Mouse (Mus musculus): ENCODE data around the gene Spata5. TPM values are rescaled to one million over a fixed set of nuclear protein-coding genes. Genes with fewer than 3 reads are reported as not detected.

Gene Spata5
- total RNA-seq (2017) = 105 to 136 TPM (median 120 TPM) in 3 replicates

- peak; percentile 80 for ATAC-seq (replicated peaks; ENCODE audit: insufficient number of reproducible peaks, low FRiP score, low TSS enrichment, poor library complexity, severe bottlenecking)
Measured at GRCm38 (mm10) chr3:37419458-37419991, at the start of gene Spata5. Gene Spata5 (plus strand): TSS chr3:37419896.

DNA sequence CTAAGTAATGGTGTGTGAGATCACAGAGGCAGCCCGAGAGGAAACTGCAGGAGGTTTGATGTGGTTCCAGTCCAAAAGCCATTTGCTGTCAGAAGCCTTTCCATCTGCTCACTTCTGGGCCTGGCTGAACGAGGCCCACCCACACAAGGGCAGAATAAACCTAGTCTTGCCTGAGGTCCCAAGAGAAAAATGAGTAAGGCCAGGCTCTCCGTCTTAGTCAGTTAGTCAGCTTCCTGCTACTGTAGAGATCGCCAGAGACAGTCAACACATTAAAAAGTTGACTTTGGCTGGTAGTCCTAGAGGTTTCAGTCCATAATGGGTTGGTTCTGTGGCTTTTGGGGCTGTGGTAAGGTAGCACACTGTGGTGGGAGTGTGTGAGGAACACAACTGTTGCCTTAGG lies 49.3 kb upstream of the Spata5 start:
- ATAC-seq (replicated peaks; ENCODE audit: insufficient number of reproducible peaks, low FRiP score, low TSS enrichment, poor library complexity, severe bottlenecking) = no peak

GRCm38 (mm10) chr3:37373712-37374111 lies 46.0 kb upstream of the Spata5 start:
- ATAC-seq (replicated peaks; ENCODE audit: insufficient number of reproducible peaks, low FRiP score, low TSS enrichment, poor library complexity, severe bottlenecking) = no peak

GRCm38 (mm10) chr3:37377926-37378325 lies 41.8 kb upstream of the Spata5 start:
- ATAC-seq (replicated peaks; ENCODE audit: insufficient number of reproducible peaks, low FRiP score, low TSS enrichment, poor library complexity, severe bottlenecking) = no peak

GRCm38 (mm10) chr3:37378412-37378811 lies 41.3 kb upstream of the Spata5 start:
- no peak for ATAC-seq (replicated peaks; ENCODE audit: insufficient number of reproducible peaks, low FRiP score, low TSS enrichment, poor library complexity, severe bottlenecking)

DNA sequence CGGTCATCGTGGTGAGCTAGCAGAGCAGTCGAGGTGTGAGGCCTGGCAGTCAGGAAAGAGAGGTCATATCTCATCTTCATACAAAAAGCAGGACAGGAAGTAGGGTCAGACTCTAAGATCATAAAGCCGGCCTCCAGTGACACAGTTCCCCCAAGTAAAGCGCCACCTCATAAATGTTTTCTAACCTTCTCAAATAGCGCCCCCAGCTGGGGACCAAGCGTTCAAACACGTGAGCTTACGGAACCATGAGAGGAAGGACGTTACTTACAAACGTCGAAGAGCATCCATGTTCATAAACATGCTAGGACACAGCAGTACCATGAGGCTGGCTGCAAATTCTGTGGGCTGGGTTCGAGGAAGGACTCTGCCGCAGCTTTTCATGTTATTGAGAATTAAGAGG lies 40.5 kb upstream of the Spata5 start:
- no peak for ATAC-seq (replicated peaks; ENCODE audit: insufficient number of reproducible peaks, low FRiP score, low TSS enrichment, poor library complexity, severe bottlenecking)

GRCm38 (mm10) chr3:37379930-37380881 lies 39.5 kb upstream of the Spata5 start:
- no peak for ATAC-seq (replicated peaks; ENCODE audit: insufficient number of reproducible peaks, low FRiP score, low TSS enrichment, poor library complexity, severe bottlenecking)

- no peak for ATAC-seq (replicated peaks; ENCODE audit: insufficient number of reproducible peaks, low FRiP score, low TSS enrichment, poor library complexity, severe bottlenecking)
Measured at GRCm38 (mm10) chr3:37381457-37381856, 38.2 kb upstream of the Spata5 start.

- ATAC-seq (replicated peaks; ENCODE audit: insufficient number of reproducible peaks, low FRiP score, low TSS enrichment, poor library complexity, severe bottlenecking) = no peak
Measured at GRCm38 (mm10) chr3:37383096-37383765, 36.5 kb upstream of the Spata5 start.

GRCm38 (mm10) chr3:37387310-37387709 lies 32.4 kb upstream of the Spata5 start:
- ATAC-seq (replicated peaks; ENCODE audit: insufficient number of reproducible peaks, low FRiP score, low TSS enrichment, poor library complexity, severe bottlenecking) = no peak

GRCm38 (mm10) chr3:37396930-37397608 lies 22.6 kb upstream of the Spata5 start:
- no peak for ATAC-seq (replicated peaks; ENCODE audit: insufficient number of reproducible peaks, low FRiP score, low TSS enrichment, poor library complexity, severe bottlenecking)

- ATAC-seq (replicated peaks; ENCODE audit: insufficient number of reproducible peaks, low FRiP score, low TSS enrichment, poor library complexity, severe bottlenecking) = no peak
Measured at GRCm38 (mm10) chr3:37397646-37398045, 22.1 kb upstream of the Spata5 start.

GRCm38 (mm10) chr3:37398661-37399395 lies 20.9 kb upstream of the Spata5 start:
- no peak for ATAC-seq (replicated peaks; ENCODE audit: insufficient number of reproducible peaks, low FRiP score, low TSS enrichment, poor library complexity, severe bottlenecking)

- ATAC-seq (replicated peaks; ENCODE audit: insufficient number of reproducible peaks, low FRiP score, low TSS enrichment, poor library complexity, severe bottlenecking) = no peak
Measured at GRCm38 (mm10) chr3:37401729-37402610, 17.7 kb upstream of the Spata5 start.

DNA sequence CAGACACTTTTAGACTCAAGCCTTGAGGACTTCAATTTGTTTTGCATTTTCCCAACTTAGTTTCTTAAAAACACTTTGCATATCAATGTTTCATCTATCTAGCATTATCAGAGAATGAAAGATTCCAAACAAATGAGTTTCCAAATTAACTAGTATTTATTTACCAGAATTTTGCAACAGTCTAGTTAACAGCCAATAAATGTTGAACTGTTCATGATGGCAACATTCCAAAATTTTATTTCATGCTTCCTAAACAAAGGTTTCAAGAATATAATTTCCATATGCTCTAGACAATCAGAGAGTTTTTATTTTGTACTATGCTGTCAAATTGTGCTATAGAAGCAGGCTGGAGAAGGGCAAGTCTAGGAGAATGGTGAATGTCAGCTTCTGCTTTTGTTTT lies 12.1 kb upstream of the Spata5 start:
- no peak for ATAC-seq (replicated peaks; ENCODE audit: insufficient number of reproducible peaks, low FRiP score, low TSS enrichment, poor library complexity, severe bottlenecking)

GRCm38 (mm10) chr3:37413446-37413845 lies 6.2 kb upstream of the Spata5 start:
- ATAC-seq (replicated peaks; ENCODE audit: insufficient number of reproducible peaks, low FRiP score, low TSS enrichment, poor library complexity, severe bottlenecking) = no peak

GRCm38 (mm10) chr3:37414413-37414960 lies 5.2 kb upstream of the Spata5 start:
- no peak; the same call in 1 of the 2 replicates for ATAC-seq (replicated peaks; ENCODE audit: insufficient number of reproducible peaks, low FRiP score, low TSS enrichment, poor library complexity, severe bottlenecking)
